ENCODE assay signal across 13 mouse cellular contexts in genomic region chr3:51333950-51334349, GRCm38 (mm10). TPM values are rescaled to one million over a fixed set of nuclear protein-coding genes. Genes with fewer than 3 reads are reported as not detected.
DNase-seq lines count a peak whose midpoint lies in the region; ATAC-seq and TF ChIP-seq lines count a peak whose summit lies in the region.
"Had no signal": no experiment of that assay in that cellular context is flagged by ENCODE, and none has a peak within 500 bp of the region (broad histone marks: within the 10 kb centered on the region; RNA-seq: fewer than 3 reads in every experiment).

No protein-coding gene starts in this region.

- H3K27ac ChIP-seq in heart, embryonic 12.5 days (ENCODE audit: poor library complexity, severe bottlenecking): peak overlapping the region; percentile 67; the same call in 1 of the 2 replicates
- H3K27ac ChIP-seq in liver, embryonic 15.5 days (replicated peaks): 0 out of 2 replicates have a peak overlapping the region, but pooled peaks have one; percentile 19
- no peak overlapping the region for H3K27ac ChIP-seq in liver, embryonic 12.5 days
- H3K27ac ChIP-seq in liver, postnatal 0 days (ENCODE audit: low read depth): no peak overlapping the region
- H3K27ac ChIP-seq: neural tube, embryonic 12.5 days had no signal

- H3K4me1 ChIP-seq in heart, embryonic 12.5 days (replicated peaks): peaks cover 44% of the 10 kb centered on the region
- peaks cover 69% of the 10 kb centered on the region for H3K4me1 ChIP-seq in liver, embryonic 15.5 days (replicated peaks)
- peaks cover 74% of the 10 kb centered on the region for H3K4me1 ChIP-seq in liver, embryonic 12.5 days
- peaks cover 65% of the 10 kb centered on the region for H3K4me1 ChIP-seq in G1E (ENCODE audit: insufficient read depth, low read depth, low read length)
- peaks cover 17% of the 10 kb centered on the region for H3K4me1 ChIP-seq in liver, postnatal 0 days (ENCODE audit: insufficient read depth)

- H3K9me3 ChIP-seq in heart, embryonic 12.5 days (replicated peaks): 0 out of 2 replicates have a peak, but pooled peaks cover 2% of the 10 kb centered on the region
- no peaks in the 10 kb centered on the region for H3K9me3 ChIP-seq in liver, embryonic 15.5 days (replicated peaks)
- no peaks in the 10 kb centered on the region for H3K9me3 ChIP-seq in liver, embryonic 12.5 days (replicated peaks)
- H3K9me3 ChIP-seq in G1E (replicated peaks): peaks cover 2% of the 10 kb centered on the region; the same call in 1 of the 2 replicates
- no peaks in the 10 kb centered on the region for H3K9me3 ChIP-seq in liver, postnatal 0 days (ENCODE audit: low read length)
- H3K9me3 ChIP-seq: hindbrain, embryonic 13.5 days; neural tube, embryonic 12.5 days had no signal

- TF ChIP-seq EP300 in liver, postnatal 0 days (IDR thresholded peaks at IDR 0.05; ENCODE audit: low read depth): no peak

- no peak overlapping the region for H3K4me3 ChIP-seq in heart, embryonic 12.5 days
- H3K4me3 ChIP-seq in liver, embryonic 15.5 days (replicated peaks): no peak overlapping the region
- H3K4me3 ChIP-seq in liver, embryonic 12.5 days: no peak overlapping the region
- H3K4me3 ChIP-seq in G1E (ENCODE audit: low read depth, low read length): peak overlapping the region; percentile 64; the same call in 1 of the 2 replicates
- no peak overlapping the region for H3K4me3 ChIP-seq in liver, postnatal 0 days (ENCODE audit: low read depth, low read length)
- H3K4me3 ChIP-seq: erythroblast, embryonic 14.5 days; hindbrain, embryonic 13.5 days; neural tube, embryonic 12.5 days had no signal

- H3K27me3 ChIP-seq in heart, embryonic 12.5 days (replicated peaks): no peaks in the 10 kb centered on the region
- H3K27me3 ChIP-seq in liver, embryonic 15.5 days: no peaks in the 10 kb centered on the region
- H3K27me3 ChIP-seq in liver, embryonic 12.5 days (replicated peaks): no peaks in the 10 kb centered on the region
- H3K27me3 ChIP-seq in G1E (ENCODE audit: insufficient read depth, low read length): no peaks in the 10 kb centered on the region
- no peaks in the 10 kb centered on the region for H3K27me3 ChIP-seq in liver, postnatal 0 days (ENCODE audit: insufficient read depth, low read length)
- H3K27me3 ChIP-seq: hindbrain, embryonic 13.5 days; neural tube, embryonic 12.5 days; Patski had no signal

- H3K4me2 ChIP-seq in heart, embryonic 12.5 days: peak overlapping the region; percentile 60; the same call in 1 of the 2 replicates
- H3K4me2 ChIP-seq in liver, embryonic 15.5 days: no peak overlapping the region
- H3K4me2 ChIP-seq in liver, embryonic 12.5 days: no peak overlapping the region
- peak overlapping the region; percentile 60; the same call in 1 of the 2 replicates for H3K4me2 ChIP-seq in liver, postnatal 0 days (ENCODE audit: low read depth, low read length)
- H3K4me2 ChIP-seq: hindbrain, embryonic 13.5 days had no signal

- intact Hi-C loops in heart, postnatal 10 days (cut with DNase I): no loop called here
- intact Hi-C loops in left cerebral cortex, postnatal 4 days (cut with DNase I): no loop called here

- TF ChIP-seq CTCF in G1E (IDR thresholded peaks at IDR 0.05; ENCODE audit: low read depth, low read length): no peak
- no peak for TF ChIP-seq CTCF in liver, postnatal 0 days (IDR thresholded peaks at IDR 0.05; ENCODE audit: low read depth)

- H3K36me3 ChIP-seq in heart, embryonic 12.5 days: no peaks in the 10 kb centered on the region
- H3K36me3 ChIP-seq in liver, embryonic 15.5 days (replicated peaks): no peaks in the 10 kb centered on the region; the same call in 1 of the 2 replicates
- H3K36me3 ChIP-seq in liver, embryonic 12.5 days: peaks cover 10% of the 10 kb centered on the region
- H3K36me3 ChIP-seq in G1E (replicated peaks): peaks cover 28% of the 10 kb centered on the region
- H3K36me3 ChIP-seq in liver, postnatal 0 days (replicated peaks; ENCODE audit: insufficient read depth, low read length): no peaks in the 10 kb centered on the region
- H3K36me3 ChIP-seq: hindbrain, embryonic 13.5 days; neural tube, embryonic 12.5 days had no signal

- 62% methylated on average over 6 of the region's 6 CpGs for WGBS in heart, embryonic 12.5 days
- WGBS in liver, embryonic 15.5 days (ENCODE audit: insufficient replicate concordance): 72% methylated on average over 6 of the region's 6 CpGs
- 66% methylated on average over 6 of the region's 6 CpGs for WGBS in liver, embryonic 12.5 days (ENCODE audit: insufficient replicate concordance)
- WGBS in liver, postnatal 0 days (ENCODE audit: insufficient replicate concordance): 71% methylated on average over 6 of the region's 6 CpGs

- H3K9ac ChIP-seq in heart, embryonic 12.5 days: no peak overlapping the region
- H3K9ac ChIP-seq in liver, embryonic 15.5 days: no peak overlapping the region
- H3K9ac ChIP-seq in liver, embryonic 12.5 days: no peak overlapping the region
- no peak overlapping the region for H3K9ac ChIP-seq in liver, postnatal 0 days (replicated peaks)
- H3K9ac ChIP-seq: neural tube, embryonic 12.5 days had no signal

- ATAC-seq in heart, embryonic 12.5 days (ENCODE audit: insufficient number of reproducible peaks, low FRiP score): no peak
- ATAC-seq in liver, embryonic 15.5 days (ENCODE audit: insufficient read depth): no peak
- ATAC-seq in liver, embryonic 12.5 days: no peak
- ATAC-seq in G1E (ENCODE audit: extremely low read depth, insufficient number of reproducible peaks, low FRiP score, poor library complexity, severe bottlenecking): no peak
- no peak for ATAC-seq in liver, postnatal 0 days

- DNase-seq in heart, postnatal 10 days: no peak
- no peak for DNase-seq in G1E (ENCODE audit: low spot score)
- DNase-seq in liver, postnatal 0 days: no peak
- no peak for DNase-seq in left cerebral cortex, postnatal 4 days
- DNase-seq: cerebellum, adult 9-10 months; retina, postnatal 1 day had no signal

RNA-seq across cellular contexts. Expression of gene Elf2, which starts 6.5 kb away (rescaled TPM):
- 45.5 and 57.7 TPM in 2 replicates for polyA plus RNA-seq in heart, embryonic 12.5 days (2016; fragmentation: Nextera tagmentation; extraction: Ambion mirVana)
- total RNA-seq in heart, postnatal 10 days (2021): 10 to 100 TPM; 79.8 to 85.1 TPM
- 22.3 and 22.6 TPM in 2 replicates for polyA plus RNA-seq in liver, embryonic 15.5 days (2015; fragmentation: Nextera tagmentation; extraction: Ambion mirVana)
- 21.8 and 24.6 TPM in 2 replicates for polyA plus RNA-seq in liver, embryonic 12.5 days (2016; fragmentation: Nextera tagmentation; extraction: Ambion mirVana)
- total RNA-seq in G1E (2014; fragmentation: Nextera tagmentation) (67.8 and 73.6 TPM in 2 replicates), G1E (2017) (98.1 and 111 TPM in 2 replicates)
- 38.1 and 52.6 TPM in 2 replicates for polyA plus RNA-seq in G1E (2012)
- 19.6 and 22.1 TPM in 2 replicates for polyA plus RNA-seq in liver, postnatal 0 days (2015; fragmentation: Nextera tagmentation; extraction: Ambion mirVana)
- total RNA-seq in left cerebral cortex, postnatal 4 days (2021): 10 to 100 TPM; 37.1 to 42.6 TPM

Comparison
In these comparisons a context has a peak if more than half of its experiments do, and no peak if none do; other contexts are left out.
1. H3K27ac ChIP-seq: peak in heart, embryonic 12.5 days (single experiment) and liver, embryonic 15.5 days (single experiment); none in liver, embryonic 12.5 days (single experiment) and liver, postnatal 0 days (single experiment).
2. H3K4me2 ChIP-seq: peak in heart, embryonic 12.5 days (single experiment) and liver, postnatal 0 days (single experiment); none in liver, embryonic 15.5 days (single experiment) and liver, embryonic 12.5 days (single experiment).